Mouse (Mus musculus) layer of hippocampus, postnatal 10 days (tissue): ENCODE results near the gene Lingo3. TPM values are rescaled to one million over a fixed set of nuclear protein-coding genes. Genes with fewer than 3 reads are reported as not detected.
"Not testable (repeated sequence)": the region's sequence is repeated elsewhere in the genome, so short reads cannot be mapped to it uniquely, and the experiment has no call there.

Source experiments
- DNase-seq, 2 experiments: peaks; one replicate each; pipeline ENCODE4 v3.0.0; 2021; ENCODE audit warnings: low spot score in 2 of 2
- total RNA-seq, 2 experiments: library from RNA; stranded (reverse); gene quantifications; 2 replicates each; pipeline ENCODE4 v1.2.3; 2021

Gene Lingo3
- total RNA-seq, 2 experiments from 2014 or later, result 20.4 to 25.9 TPM

GRCm38 (mm10) chr10:80823316-80823715 is 20.5 kb downstream of the Lingo3 start:
- no peak for DNase-seq

GRCm38 (mm10) chr10:80822528-80822927 is 21.3 kb downstream of the Lingo3 start:
- no peak for DNase-seq

DNA sequence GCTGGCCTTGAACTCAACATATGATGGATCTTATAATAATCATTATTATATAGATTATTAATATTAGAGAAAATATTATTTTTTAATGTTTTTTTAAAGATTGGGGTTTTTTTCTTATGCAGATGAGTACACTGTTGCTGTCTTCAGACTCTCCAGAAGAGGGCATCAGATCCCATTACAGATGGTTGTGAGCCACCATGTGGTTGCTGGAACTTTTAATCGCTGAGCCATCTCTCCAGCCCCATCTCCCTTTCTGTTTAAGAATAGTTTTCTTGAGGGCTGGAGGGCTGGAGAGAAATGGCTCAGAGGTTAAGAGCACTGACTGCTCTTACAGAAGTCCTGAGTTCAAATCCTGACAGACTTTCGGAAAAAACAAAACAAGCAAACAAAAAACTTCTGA is 21.8 kb downstream of the Lingo3 start:
- DNase-seq, result peak in 1 of 2 experiments; percentile 21

DNA sequence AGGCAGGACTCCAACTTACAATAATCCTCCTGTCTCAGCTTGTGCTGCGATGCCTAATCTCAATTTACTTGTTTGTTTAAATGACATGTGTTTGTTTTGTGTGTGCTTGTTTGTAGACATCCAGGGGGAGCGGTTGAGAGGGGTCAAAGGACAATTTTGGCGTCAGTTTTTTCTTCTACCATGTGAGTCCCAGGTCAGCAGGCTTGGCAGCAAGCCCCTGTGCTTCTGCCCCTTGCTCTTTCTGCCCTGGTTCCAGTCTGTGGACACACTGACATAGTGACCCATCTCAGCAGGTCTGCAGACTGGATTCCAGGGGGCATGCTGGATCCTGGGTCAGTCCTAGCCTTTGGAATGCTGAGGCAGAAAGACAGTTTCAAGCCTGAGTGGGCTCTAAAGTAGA is 24.4 kb downstream of the Lingo3 start:
- no peak for DNase-seq

DNA sequence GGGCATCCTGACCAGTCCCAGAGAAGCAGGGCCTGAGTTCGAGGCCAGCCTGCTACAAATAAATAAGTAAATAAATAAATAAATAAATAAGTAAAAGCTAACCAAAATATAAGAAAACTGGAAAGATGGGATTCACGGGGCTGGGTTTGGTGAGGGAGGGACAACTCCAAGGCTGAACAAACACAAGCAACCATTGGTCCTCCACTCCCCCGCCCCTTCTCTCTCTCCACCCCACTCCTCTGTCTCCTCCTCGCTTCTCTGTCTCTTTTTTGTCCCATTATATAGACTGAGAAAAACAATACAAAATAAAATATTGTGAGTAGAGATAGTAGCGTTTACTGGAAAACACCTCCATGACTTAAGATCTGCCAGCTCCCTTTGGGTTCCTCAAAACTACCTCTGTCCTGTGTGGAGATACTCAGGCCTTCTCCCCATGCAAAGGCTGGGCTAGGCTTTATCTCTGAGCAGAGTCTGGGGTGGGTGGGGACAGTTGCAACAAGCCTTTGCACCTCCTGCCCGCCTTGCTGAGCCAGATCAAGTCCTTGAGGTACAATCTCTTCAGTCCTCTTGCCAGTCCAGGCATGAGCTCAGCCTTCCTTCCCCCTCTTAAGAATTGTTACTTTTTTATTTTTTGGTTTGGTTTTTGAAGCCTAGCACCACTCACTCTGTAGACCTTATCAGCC is 25.1 kb downstream of the Lingo3 start:
- DNase-seq, result no peak

GRCm38 (mm10) chr10:80817955-80818354 is 25.9 kb downstream of the Lingo3 start:
- not testable (repeated sequence) for DNase-seq

GRCm38 (mm10) chr10:80817164-80817563 is 26.7 kb downstream of the Lingo3 start:
- no peak for DNase-seq

DNA sequence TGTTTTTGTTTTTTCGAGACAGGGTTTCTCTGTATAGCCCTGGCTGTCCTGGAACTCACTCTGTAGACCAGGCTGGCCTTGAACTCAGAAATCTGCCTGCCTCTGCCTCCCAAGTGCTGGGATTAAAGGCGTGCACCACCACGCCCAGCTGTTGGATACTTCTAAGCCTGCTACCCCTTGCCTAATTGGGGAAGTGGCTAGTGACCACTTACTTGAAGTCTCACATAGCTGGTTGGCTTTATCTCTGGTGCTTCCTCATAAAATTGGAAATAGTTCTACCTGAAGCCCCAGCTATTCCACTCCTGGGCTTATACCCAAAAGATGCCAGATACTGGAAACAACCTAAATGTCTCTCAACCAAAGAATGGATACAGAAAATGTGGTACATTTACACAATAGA is 27.5 kb downstream of the Lingo3 start:
- DNase-seq, result not testable (repeated sequence)

DNA sequence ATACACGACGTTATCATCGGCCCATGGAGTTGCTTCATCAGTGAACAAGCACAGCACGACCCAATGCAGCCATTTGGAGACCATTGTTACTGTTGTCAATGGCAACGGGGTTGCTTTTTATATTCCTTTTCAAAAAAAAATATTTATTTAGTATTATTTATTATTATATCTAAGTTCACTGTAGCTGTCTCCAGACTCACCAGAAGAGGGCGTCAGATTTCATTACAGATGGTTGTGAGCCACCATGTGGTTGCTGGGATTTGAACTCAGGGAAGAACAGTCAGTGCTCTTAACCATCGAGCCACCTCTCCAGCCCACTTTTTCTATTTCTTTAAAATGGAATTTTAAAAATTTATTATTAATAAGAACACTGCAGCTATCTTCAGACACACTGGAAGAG is 29.0 kb downstream of the Lingo3 start:
- DNase-seq, result no peak

- DNase-seq, result no peak
Observed at GRCm38 (mm10) chr10:80813366-80813765, 30.5 kb downstream of the Lingo3 start, which contains the start of gene Jsrp1. Gene Jsrp1, minus strand, starts transcription at chr10:80813498.

DNA sequence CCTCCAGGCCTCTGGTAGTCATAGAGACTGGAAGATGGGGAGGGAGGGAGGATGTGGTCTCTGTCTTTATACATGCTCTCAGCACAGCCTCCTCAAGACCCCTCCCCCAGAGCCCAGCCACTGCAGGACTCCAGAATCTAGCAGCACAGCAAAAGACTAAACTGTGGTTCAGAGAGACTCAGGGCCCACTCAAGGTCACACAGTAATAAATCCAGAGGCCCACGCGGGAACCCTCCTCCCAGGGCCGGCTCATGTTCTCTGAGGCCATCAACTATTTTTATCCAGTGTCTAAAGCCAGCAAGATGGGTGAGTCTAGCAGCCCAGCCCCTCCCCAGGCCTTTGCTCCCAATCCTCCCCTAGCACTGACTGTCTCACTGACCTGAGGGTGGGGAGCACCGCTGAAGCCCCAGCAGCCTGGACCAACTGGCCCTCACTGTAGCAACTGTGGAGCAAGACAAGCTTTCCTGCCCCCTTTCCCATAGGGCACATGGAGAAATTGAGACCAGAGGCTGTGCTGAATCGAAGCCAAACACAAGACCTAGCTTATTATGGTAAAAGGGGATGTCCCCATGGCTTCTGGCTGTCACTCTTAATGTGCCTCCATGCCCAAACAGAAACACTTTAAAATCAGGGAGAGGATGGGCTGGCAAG is 31.3 kb downstream of the Lingo3 start:
- no peak for DNase-seq

DNA sequence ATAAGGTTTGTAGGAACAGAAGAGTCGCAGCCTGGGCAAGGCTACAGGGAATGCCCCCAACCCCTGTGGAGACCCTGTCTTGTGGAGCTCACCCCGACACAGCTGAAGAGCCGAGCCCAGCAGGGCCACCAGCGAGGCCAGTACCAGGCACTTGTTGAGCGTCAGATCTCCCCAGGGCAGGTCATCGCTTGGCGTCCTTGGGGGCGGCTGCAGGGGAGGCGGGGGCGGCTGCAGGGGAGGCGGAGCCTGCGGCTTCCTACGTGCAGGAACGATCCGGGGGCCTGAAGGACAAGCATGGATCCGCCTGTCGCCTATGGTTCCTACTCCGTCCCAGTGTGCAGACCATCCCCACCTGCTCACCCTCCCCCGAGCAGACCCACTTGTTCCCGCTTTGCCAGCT is 33.8 kb downstream of the Lingo3 start:
- no peak for DNase-seq

DNA sequence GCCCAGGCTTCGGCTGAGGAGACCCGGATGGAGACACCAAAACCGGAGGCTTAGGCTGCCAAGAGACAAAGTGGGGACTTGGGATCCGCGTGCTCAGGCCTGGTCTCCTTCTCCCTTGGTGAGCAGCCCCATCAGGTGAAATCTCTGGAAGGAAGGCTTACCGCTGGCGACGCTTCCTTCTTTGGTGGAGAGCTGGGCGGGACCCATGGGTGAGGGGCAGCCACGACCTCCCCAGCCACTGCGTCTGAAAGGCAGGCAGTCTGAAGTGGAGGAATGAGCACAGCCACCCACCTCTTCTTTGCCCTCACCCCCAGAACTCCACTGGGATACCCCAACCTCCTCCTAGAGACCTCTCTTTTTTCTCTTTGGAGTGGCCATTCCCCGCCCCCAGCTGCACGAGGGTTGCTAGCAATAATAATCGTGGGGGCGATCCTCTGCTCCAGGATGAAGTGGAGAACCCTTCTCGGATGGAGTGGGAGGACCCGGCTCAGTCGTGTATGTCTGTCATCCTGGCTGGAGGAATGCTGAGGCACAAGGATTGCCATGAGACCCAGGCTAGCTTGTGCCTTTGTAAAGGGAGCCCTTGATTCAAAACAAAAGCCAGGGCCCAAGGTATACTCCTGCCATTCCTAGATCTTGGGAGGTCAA is 34.7 kb downstream of the Lingo3 start:
- no peak for DNase-seq

DNA sequence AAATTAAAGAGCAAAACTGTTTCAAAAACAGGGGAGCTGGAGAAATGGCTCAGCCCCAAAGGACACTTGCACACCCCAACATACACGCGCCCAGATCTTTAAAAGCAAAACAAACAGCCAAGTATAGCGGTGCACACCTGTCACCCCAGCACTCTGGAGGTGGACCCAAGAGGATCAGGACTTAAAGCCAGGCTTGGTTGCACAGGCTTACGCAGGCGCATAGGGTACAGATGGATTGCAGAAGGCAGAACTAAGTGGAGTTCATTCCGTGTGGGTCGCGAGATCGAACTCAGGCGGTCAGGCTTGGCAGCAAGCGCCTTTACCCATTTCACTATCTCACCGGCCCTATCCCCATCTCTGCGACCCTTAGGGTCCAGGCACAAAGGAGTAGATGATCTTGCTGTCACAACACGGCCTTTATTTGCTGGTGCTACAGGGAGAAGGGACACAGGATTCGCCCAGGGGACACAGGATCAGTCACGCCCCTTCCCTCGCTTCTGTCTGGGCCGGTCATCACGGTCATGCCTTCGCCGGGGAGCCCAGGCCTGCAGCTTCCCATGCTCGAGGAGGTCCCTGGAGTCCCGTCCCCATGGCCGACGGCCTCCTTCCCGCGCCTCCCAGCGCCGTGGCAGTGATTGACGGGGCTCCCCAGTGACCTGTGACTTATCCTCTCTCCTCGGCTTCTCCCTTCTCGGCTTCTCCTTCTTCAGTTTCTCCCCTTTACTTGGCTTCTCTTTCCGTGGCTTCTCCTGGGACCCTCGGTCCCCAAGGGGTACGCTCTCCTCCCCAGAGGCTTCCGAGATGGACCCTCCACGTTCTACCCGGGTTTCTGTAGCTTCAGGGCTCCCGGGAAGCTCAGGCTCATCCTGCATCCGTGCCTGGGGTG is 35.5 kb downstream of the Lingo3 start:
- DNase-seq, result no peak

GRCm38 (mm10) chr10:80807057-80807627 is 36.7 kb downstream of the Lingo3 start:
- peak; percentile 74 to 80 for DNase-seq

GRCm38 (mm10) chr10:80806341-80807056 is 37.3 kb downstream of the Lingo3 start:
- no peak for DNase-seq

- peak; percentile 86 to 87 for DNase-seq
Observed at GRCm38 (mm10) chr10:80805925-80806324, 37.9 kb downstream of the Lingo3 start.

- peak in 1 of 2 experiments; percentile 20 for DNase-seq
Observed at GRCm38 (mm10) chr10:80805322-80805721, 38.5 kb downstream of the Lingo3 start.

DNA sequence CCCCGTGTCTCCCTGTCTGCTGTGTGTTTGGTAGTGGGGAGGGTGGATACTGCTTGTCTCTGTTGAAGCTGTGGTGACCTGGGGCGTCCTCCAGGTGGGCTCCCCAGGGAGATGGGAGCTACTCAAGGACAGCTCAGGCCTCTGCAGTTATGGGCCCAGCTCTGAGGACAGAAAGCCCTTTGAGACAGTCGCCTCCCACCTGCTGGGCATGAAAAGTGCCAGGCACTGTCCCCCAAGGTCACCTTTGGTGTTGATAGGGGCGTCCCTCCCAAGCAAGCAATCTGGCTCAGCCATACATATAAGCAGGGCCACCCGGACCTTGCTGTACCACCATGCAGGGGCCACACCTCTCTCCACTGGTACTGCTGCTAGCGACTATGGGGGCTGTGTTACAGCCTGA is 38.9 kb downstream of the Lingo3 start, which contains the start of gene Amh:
TSS of gene Amh (plus strand) at position 328 of the 400 bp plus-strand sequence.
- DNase-seq, result no peak

- no peak for DNase-seq
Observed at GRCm38 (mm10) chr10:80804340-80804739, 39.5 kb downstream of the Lingo3 start.
